Mouse (Mus musculus): Measurements from ENCODE around the gene Osbpl2.

The Osbpl2 gene

DNA sequence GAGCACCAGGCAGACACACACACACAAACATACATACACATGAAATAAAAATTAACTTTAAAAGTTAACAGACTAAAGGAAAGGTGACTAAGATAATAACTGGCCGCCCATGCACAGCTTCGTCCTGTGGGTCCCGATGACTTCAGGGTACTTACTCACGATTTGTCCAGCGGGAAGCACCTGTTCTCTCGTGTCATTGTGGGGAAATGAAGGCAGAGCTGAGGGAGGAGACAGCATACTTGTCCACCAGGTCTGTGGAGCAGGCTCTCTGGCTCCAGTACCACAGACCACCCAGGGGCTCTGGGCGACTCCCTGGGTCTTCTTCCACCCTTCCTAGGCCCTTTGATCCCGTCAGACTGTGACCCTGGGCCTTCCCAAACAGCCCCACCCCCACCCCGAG is 82.2 kb downstream of the Osbpl2 start:
- no peak for DNase-seq (ENCODE audit: low spot score)

- DNase-seq (ENCODE audit: low spot score): no peak
Measured at GRCm38 (mm10) chr2:180202263-180202662, 83.2 kb downstream of the Osbpl2 start.

DNA sequence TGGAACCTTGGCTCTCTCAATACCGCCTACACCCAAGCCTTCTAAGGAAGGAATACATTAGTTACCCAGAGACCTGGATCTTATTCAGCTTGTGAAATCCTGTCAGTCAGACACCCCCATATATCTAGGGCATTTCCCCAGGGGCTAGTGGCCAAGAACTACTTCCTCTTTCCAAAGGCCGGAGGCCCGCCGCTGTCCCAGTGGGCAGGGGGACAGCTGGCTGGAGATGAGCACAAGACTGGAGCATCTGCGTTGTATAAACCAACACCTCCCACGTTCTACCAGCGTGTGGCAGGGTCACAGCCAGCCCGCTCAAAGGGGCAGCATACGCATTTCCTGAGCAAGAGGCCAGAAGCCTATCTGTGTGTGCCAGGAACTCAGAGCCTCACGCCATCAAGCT is 83.7 kb downstream of the Osbpl2 start:
- no peak for DNase-seq (ENCODE audit: low spot score)

DNA sequence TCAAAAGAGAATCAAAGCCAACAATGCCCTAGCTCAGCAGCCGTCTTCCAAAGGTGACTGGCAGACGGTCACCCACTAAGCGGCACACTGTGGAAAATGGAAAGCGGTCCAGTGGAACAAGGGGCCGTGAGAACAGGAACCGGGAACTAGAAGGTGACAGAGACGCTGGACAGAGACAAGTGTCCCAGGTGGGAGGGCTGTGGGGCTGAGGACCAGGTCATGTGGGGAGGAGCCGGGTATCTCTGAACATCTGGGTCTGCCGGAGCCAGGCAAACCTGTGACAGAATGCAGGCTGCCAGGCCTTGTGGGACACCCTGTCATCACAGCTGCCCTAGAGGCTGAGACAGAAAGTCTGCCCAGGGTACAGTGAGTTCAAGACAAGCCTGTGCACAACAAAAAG is 85.4 kb downstream of the Osbpl2 start:
- DNase-seq (ENCODE audit: low spot score): no peak

DNA sequence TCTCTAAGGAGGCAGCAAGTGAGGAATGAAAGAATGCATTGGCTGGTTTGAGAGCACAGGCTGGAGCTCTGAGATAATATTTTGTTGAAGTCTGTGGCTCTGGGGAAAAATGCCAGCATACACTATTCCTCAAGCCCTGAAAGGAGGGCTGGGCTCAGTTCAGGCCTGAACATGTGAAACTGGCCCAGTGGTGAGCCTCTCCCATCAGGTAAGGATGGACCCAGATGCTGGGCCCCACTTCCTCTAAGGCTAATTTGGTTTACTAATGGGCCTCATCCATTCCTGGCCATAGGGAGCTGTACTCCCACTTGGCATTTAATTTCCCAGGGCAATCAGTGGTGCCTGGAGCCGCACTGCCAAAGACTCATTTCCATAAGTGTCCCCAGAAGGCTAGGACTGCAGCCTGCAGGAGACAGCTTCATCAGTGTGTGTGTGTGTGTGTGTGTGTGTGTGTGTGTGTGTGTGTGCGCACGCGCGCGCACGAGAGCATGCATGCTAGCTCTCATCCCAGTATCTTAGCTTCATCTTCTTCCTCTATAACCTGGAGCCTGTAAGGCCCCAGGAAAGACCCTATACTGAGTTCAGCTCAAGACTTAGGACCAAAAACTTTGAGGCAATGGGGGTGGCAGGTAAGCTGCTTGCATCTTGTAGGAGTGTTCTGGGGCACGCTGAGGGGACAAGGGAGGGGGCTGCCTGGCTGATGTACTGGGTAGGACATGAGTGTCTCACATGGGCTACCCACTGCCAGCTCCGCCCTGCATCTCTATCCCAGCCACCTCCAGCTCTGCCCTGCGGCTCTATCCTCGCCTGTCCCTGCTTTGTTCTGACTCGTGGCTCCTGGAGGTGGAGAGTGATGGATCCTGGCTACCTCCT is 86.2 kb downstream of the Osbpl2 start:
- no peak for DNase-seq (ENCODE audit: low spot score)

DNA sequence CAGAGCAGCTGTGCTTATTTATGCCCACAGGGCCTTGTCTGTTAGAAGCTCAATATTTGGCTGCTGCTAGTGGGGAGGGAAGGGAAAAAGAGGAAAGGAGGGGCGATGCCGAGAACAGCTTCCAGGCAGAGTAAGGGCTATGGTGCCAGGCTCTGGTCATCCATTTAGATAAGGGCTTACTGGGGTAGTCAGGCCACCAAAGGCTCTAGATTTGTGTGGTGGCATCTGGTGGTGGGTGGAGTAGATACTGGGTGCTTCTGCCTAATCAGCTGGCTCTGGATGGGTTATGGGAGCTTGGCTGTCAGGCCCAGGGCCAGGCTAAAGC is 86.8 kb downstream of the Osbpl2 start:
- no peak for DNase-seq (ENCODE audit: low spot score)

GRCm38 (mm10) chr2:180207840-180208239 is 88.7 kb downstream of the Osbpl2 start:
- no peak for DNase-seq (ENCODE audit: low spot score)

GRCm38 (mm10) chr2:180208976-180209375 is 89.9 kb downstream of the Osbpl2 start:
- no peak for DNase-seq (ENCODE audit: low spot score)

- no peak for DNase-seq (ENCODE audit: low spot score)
Measured at GRCm38 (mm10) chr2:180212255-180212654, 93.1 kb downstream of the Osbpl2 start.

All from ovary, adult 18-20 months (tissue).